Mouse (Mus musculus) CH12.LX (cell line): ENCODE measurements around the gene 2210016L21Rik.

Source experiments
- CHD2 ChIP-seq: IDR thresholded peaks from 2 replicates; pipeline ENCODE4 v1.6.1; 2011; ENCODE audit warnings: low read length, improper control_type of control experiment
- CTCF ChIP-seq, 2 experiments: IDR thresholded peaks in 1 of 2; conservative IDR thresholded peaks in 1 of 2; 2 replicates each; pipeline ENCODE4 v1.5.1; 2011 to 2012; ENCODE audit warnings: low read depth in 2 of 2, low read length in 2 of 2, improper control_type of control experiment in 1 of 2, inconsistent platforms in 1 of 2, mild to moderate bottlenecking in 1 of 2, moderate library complexity in 1 of 2
- EP300 ChIP-seq: IDR thresholded peaks from 2 replicates; pipeline ENCODE4 v1.6.1; 2011; ENCODE audit warnings: low read length, improper control_type of control experiment
- JUND ChIP-seq: conservative IDR thresholded peaks from 2 replicates; pipeline ENCODE4 v1.6.1; 2011; ENCODE audit warnings: low read depth, low read length, improper control_type of control experiment
- MAX ChIP-seq: IDR thresholded peaks from 2 replicates; pipeline ENCODE4 v1.6.1; 2011; ENCODE audit warnings: low read length, improper control_type of control experiment
- MYC ChIP-seq: IDR thresholded peaks from 2 replicates; pipeline ENCODE4 v1.6.1; 2011; ENCODE audit warnings: low read depth, mild to moderate bottlenecking, improper control_type of control experiment, low read length
- POLR2A ChIP-seq: IDR thresholded peaks from 2 replicates; pipeline ENCODE4 v1.6.1; 2011; ENCODE audit warnings: low read depth, mild to moderate bottlenecking, improper control_type of control experiment, low read length
- ZMIZ1 ChIP-seq: IDR thresholded peaks from 2 replicates; pipeline ENCODE4 v1.6.1; 2012; ENCODE audit warnings: low read depth, mild to moderate bottlenecking, inconsistent platforms, low read length, improper control_type of control experiment
- ZNF384 ChIP-seq: IDR thresholded peaks from 2 replicates; pipeline ENCODE4 v1.6.1; 2012; ENCODE audit warnings: low read depth, low read length, improper control_type of control experiment, inconsistent platforms

DNA sequence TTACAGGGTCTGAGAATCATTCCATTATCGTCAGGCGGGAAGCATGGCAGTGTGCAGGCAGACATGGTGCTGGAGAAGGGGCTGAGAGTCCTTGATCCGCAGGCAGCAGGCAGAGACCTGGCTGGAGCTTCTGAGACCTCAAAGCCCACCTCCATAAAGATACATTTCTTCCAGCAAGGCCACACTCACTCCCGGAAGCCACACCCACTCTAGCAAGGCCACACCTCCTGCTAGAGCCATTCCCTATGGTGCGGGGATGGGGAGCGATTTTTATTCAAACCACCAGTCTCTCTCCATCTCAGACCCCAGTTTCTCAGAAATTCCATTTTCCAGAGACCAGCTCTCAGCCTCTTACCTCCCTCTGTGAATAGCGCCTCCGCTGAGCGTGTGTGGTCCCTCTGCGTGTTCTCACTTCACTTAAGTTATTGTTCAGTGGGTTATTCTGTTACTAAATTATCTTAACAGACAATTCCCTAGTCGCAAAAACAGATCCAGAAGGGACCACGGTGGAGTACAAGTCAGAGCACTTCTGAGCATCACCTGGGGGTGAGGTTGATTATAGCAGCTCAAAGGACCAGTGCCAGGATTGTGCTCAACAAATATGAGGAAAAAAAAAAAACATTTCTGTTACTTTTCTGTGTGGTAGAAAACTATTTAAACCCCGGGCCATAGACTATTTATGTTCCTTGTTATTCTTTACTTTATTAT lies 33.2 kb upstream of the 2210016L21Rik start:
- TF ChIP-seq POLR2A = no peak
- no peak for TF ChIP-seq CHD2
- no peak for TF ChIP-seq ZMIZ1
- TF ChIP-seq EP300 = no peak
- no peak for TF ChIP-seq MAX
- no peak for TF ChIP-seq ZNF384
- TF ChIP-seq MYC = no peak
- no peak for TF ChIP-seq JUND
- no peak for TF ChIP-seq CTCF (conservative IDR thresholded peaks at IDR 0.05 in 1 of 2, IDR thresholded peaks at IDR 0.05 in 1 of 2; ENCODE audit: low read depth in 2 of 2, low read length in 2 of 2)
